Mouse (Mus musculus) kidney, postnatal 0 days (tissue): Measurements from ENCODE around the gene Tex52. TPM values are rescaled to one million over a fixed set of nuclear protein-coding genes. Genes with fewer than 3 reads are reported as not detected.

Experiments used
- ATAC-seq: fragments of 200-750 bp; cut with Nextera tagmentation; replicated peaks from 2 replicates; pipeline ENCODE4 v1.8.0; 2017; ENCODE audit warnings: low read depth, moderate number of reproducible peaks, moderate TSS enrichment, moderate library complexity; ENCODE audit not compliant: low FRiP score
- DNase-seq: peaks from one replicate; pipeline ENCODE4 v3.0.0-alpha.2; 2016; ENCODE audit warnings: low spot score
- H3K27ac ChIP-seq: fragments of 300-500 bp; sonication (generic); 2 replicates; pipeline ENCODE4 v1.5.1; 2014; ENCODE audit warnings: mild to moderate bottlenecking
- H3K27me3 ChIP-seq: fragments of 300-500 bp; sonication (generic); 2 replicates; pipeline ENCODE4 v1.6.1; 2014; ENCODE audit warnings: low read length, mixed read lengths; ENCODE audit not compliant: insufficient read depth
- H3K36me3 ChIP-seq: fragments of 300-500 bp; sonication (generic); 2 replicates; pipeline ENCODE4 v1.6.1; 2014; ENCODE audit warnings: low read length, mixed read lengths; ENCODE audit not compliant: insufficient read depth
- H3K4me1 ChIP-seq: fragments of 300-500 bp; sonication (generic); replicated peaks from 2 replicates; pipeline ENCODE4 v1.6.1; 2014; ENCODE audit warnings: antibody characterized with exemption, low read length, mixed read lengths; ENCODE audit not compliant: insufficient read depth
- H3K4me2 ChIP-seq: fragments of 300-500 bp; sonication (generic); 2 replicates; pipeline ENCODE4 v1.6.1; 2014; ENCODE audit warnings: mild to moderate bottlenecking, low read length, moderate library complexity, mixed read lengths
- H3K4me3 ChIP-seq: fragments of 300-500 bp; sonication (generic); replicated peaks from 2 replicates; pipeline ENCODE4 v1.5.1; 2014; ENCODE audit warnings: low read depth, low read length
- H3K9ac ChIP-seq: fragments of 300-500 bp; sonication (generic); 2 replicates; pipeline ENCODE4 v1.6.1; 2014; ENCODE audit warnings: low read depth, low read length
- H3K9me3 ChIP-seq: fragments of 300-500 bp; sonication (generic); replicated peaks from 2 replicates; pipeline ENCODE4 v1.6.1; 2016; ENCODE audit warnings: low read length, inconsistent platforms, mixed read lengths
- CTCF ChIP-seq: IDR thresholded peaks from 2 replicates; pipeline ENCODE4 v1.5.1; 2016; ENCODE audit warnings: antibody characterized with exemption, low read depth, mild to moderate bottlenecking, moderate library complexity
- WGBS: fragments of 180-500 bp; shearing (Covaris S2); extraction: QIAGEN DNeasy Blood & Tissue Kit; methylation state at CpG from one replicate; pipeline ENCODE4 v1.1.7; 2014; 5-methylcytosine and 5-hydroxymethylcytosine counted together
- polyA plus RNA-seq: library from polyadenylated mRNA; unstranded; fragments of >200 nt; fragmentation: Nextera tagmentation; extraction: Ambion mirVana; gene quantifications from 2 replicates; pipeline ENCODE4 v1.2.1, GENCODE M21; 2015

The Tex52 gene
- not detected in 2 replicates for polyA plus RNA-seq

DNA sequence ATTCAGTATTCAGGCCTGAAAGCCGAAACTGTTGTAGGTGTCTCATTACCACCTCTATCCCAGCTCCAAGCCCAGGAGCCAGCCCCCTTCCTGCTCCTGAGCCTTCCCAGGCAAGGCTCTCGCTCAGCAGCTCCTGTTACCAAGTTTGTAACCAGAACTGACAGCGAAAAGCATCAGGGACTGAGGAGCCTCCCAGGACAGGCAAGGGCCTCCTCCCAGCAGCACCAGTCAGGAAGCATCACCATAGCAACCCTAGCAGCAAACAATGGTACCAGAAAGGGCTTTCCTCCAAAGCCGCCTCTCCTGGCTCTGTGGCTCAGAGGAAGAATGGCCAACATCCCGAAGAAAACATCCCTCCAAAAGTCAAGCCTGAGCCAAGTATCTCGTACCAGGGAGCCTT is at the start of gene Tex52, which contains the start of gene Gm44596:
Gene Tex52, plus strand, starts transcription at position 265 of the 400 bp plus-strand sequence.
Gene Gm44596, plus strand, starts transcription at position 312 of the 400 bp plus-strand sequence.
- H3K27ac ChIP-seq = no peak within 1 kb of the TSS
- ATAC-seq (peak; percentile 63), DNase-seq (peak; percentile 72)
- H3K27me3 ChIP-seq = no peaks in the 10 kb centered on the region
- no peak within 1 kb of the TSS for H3K4me3 ChIP-seq
- no peak within 1 kb of the TSS for H3K4me2 ChIP-seq
- H3K36me3 ChIP-seq = peaks cover 41% of the 10 kb centered on the region
- 43% methylated on average over 6 of the region's 6 CpGs for WGBS
- no peaks in the 10 kb centered on the region for H3K9me3 ChIP-seq
- no peaks in the 10 kb centered on the region for H3K4me1 ChIP-seq
- TF ChIP-seq CTCF = no peak
- no peak within 1 kb of the TSS for H3K9ac ChIP-seq

- Histone ChIP-seq H3K9me3 (no peaks in the 10 kb centered on the region), H3K36me3 (peaks cover 16% of the 10 kb centered on the region; the same call in 1 of the 2 replicates), H3K4me1 (peaks cover 8% of the 10 kb centered on the region; the same call in 1 of the 2 replicates), H3K9ac (no peak overlapping the region), H3K27ac (no peak overlapping the region), H3K4me2 (no peak overlapping the region), H3K27me3 (no peaks in the 10 kb centered on the region), H3K4me3 (no peak overlapping the region)
- ATAC-seq (peak; percentile 76; the same call in 1 of the 2 replicates), DNase-seq (peak; percentile 83)
- TF ChIP-seq CTCF = peak; percentile 75
- WGBS = 30% methylated on average over 12 of the region's 12 CpGs
These were observed 40.7 kb upstream of the Tex52 start for GRCm38 (mm10) chr6:128334397-128335124.

- Histone ChIP-seq H3K4me3 (no peak overlapping the region), H3K36me3 (peaks cover 8% of the 10 kb centered on the region; the same call in 1 of the 2 replicates), H3K27ac (0 out of 2 replicates have a peak overlapping the region, but pooled peaks have one; percentile 25), H3K9ac (no peak overlapping the region), H3K4me2 (no peak overlapping the region), H3K9me3 (no peaks in the 10 kb centered on the region), H3K27me3 (no peaks in the 10 kb centered on the region), H3K4me1 (peaks cover 8% of the 10 kb centered on the region; the same call in 1 of the 2 replicates)
- ATAC-seq = peak; percentile 57; the same call in 1 of the 2 replicates
- TF ChIP-seq CTCF = no peak
- no peak for DNase-seq
- WGBS = 57% methylated on average over 7 of the region's 7 CpGs
These were observed 37.8 kb upstream of the Tex52 start for GRCm38 (mm10) chr6:128337467-128337866.

DNA sequence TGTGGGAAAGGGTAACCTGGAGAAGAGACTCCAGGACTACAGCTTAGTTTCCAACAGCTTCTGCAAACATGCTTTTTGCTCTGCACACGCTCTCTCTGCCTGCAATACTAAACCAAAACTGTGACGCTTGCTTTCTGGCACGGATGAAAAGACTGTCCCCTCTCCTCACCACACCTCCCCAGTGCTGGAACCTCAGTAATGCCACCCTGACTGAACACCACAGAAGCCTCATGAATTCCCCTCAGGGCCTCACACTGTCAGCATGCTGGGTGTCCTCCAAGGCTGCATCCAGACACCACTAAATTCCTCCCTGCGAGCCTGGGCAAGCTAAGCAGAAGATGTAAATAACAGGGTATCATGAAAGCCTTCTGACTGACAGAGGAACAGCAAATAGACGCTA is 36.4 kb upstream of the Tex52 start:
- WGBS = 22% methylated on average over 5 of the region's 5 CpGs

GRCm38 (mm10) chr6:128341956-128342723 is 33.1 kb upstream of the Tex52 start:
- H3K27me3 ChIP-seq = no peaks in the 10 kb centered on the region
- H3K36me3 ChIP-seq = no peaks in the 10 kb centered on the region
- H3K4me3 ChIP-seq = no peak overlapping the region
- peak overlapping the region; percentile 47 for H3K27ac ChIP-seq
- peak; percentile 24; the same call in 1 of the 2 replicates for ATAC-seq
- H3K4me1 ChIP-seq = peaks cover 3% of the 10 kb centered on the region; the same call in 1 of the 2 replicates
- no peak for TF ChIP-seq CTCF
- 85% methylated on average over 11 of the region's 11 CpGs for WGBS
- H3K9ac ChIP-seq = no peak overlapping the region
- H3K9me3 ChIP-seq = no peaks in the 10 kb centered on the region
- DNase-seq = peak; percentile 62
- H3K4me2 ChIP-seq = no peak overlapping the region

More for the DNA sequence above, 36.4 kb upstream of the Tex52 start:
- Histone ChIP-seq H3K27ac (peak overlapping the region; percentile 2; the same call in 1 of the 2 replicates), H3K27me3 (no peaks in the 10 kb centered on the region), H3K9ac (no peak overlapping the region), H3K36me3 (no peaks in the 10 kb centered on the region), H3K4me1 (peaks cover 8% of the 10 kb centered on the region; the same call in 1 of the 2 replicates), H3K9me3 (no peaks in the 10 kb centered on the region), H3K4me2 (no peak overlapping the region), H3K4me3 (no peak overlapping the region)
- ATAC-seq = no peak
- peak; percentile 34 for DNase-seq
- no peak for TF ChIP-seq CTCF

- H3K27me3 ChIP-seq = no peaks in the 10 kb centered on the region
- no peaks in the 10 kb centered on the region for H3K36me3 ChIP-seq
- no peak for ATAC-seq
- no peaks in the 10 kb centered on the region for H3K4me1 ChIP-seq
- H3K9me3 ChIP-seq = no peaks in the 10 kb centered on the region
- H3K4me2 ChIP-seq = no peak overlapping the region
- 77% methylated on average over 10 of the region's 10 CpGs for WGBS
- no peak overlapping the region for H3K4me3 ChIP-seq
- no peak overlapping the region for H3K9ac ChIP-seq
- H3K27ac ChIP-seq = no peak overlapping the region
- TF ChIP-seq CTCF = no peak
- no peak for DNase-seq
These were observed 29.6 kb upstream of the Tex52 start for GRCm38 (mm10) chr6:128345623-128346022.
